ENCODE assay signal across 20 mouse cellular contexts in genomic region chr4:7228980-7229379, GRCm38 (mm10).
DNase-seq lines count a peak whose midpoint lies in the region; ATAC-seq and TF ChIP-seq lines count a peak whose summit lies in the region.
"Had no signal": no experiment of that assay in that cellular context is flagged by ENCODE, and none has a peak within 500 bp of the region (broad histone marks: within the 10 kb centered on the region; RNA-seq: fewer than 3 reads in every experiment).

No protein-coding gene starts in this region.

- H3K27ac ChIP-seq in hindbrain, postnatal 0 days, result no peak overlapping the region
- H3K27ac ChIP-seq in hindbrain, embryonic 14.5 days, result no peak overlapping the region
- no peak overlapping the region for H3K27ac ChIP-seq in forebrain, postnatal 0 days (ENCODE audit: low read depth, low read length)
- H3K27ac ChIP-seq: heart, embryonic 13.5 days; limb, embryonic 15.5 days had no signal

- no peak for ATAC-seq in hindbrain, postnatal 0 days
- no peak for ATAC-seq in hindbrain, embryonic 14.5 days (ENCODE audit: low FRiP score)
- ATAC-seq in forebrain, postnatal 0 days, result peak; percentile 91
- ATAC-seq: midbrain, embryonic 16.5 days had no signal

- DNase-seq in cerebellum, postnatal 14 days, result peak; percentile 24 to 40
- DNase-seq in cerebellum, adult 11 months, result no peak
- peak; percentile 31 for DNase-seq in hindbrain, postnatal 0 days (ENCODE audit: low spot score)
- DNase-seq in hindbrain, embryonic 14.5 days (ENCODE audit: low spot score), result no peak
- DNase-seq in retina, postnatal 1 day, result peak; percentile 50
- DNase-seq in retina, embryonic 14.5 days (ENCODE audit: low spot score), result no peak
- peak; percentile 76 for DNase-seq in forebrain, postnatal 0 days
- no peak for DNase-seq in kidney, postnatal 10 days
- DNase-seq: adrenal gland, postnatal 10 days; cerebellum, adult 8-10 months; heart, adult 11 months; heart, postnatal 36 days; kidney, adult 2 months; kidney, postnatal 25 days; lung, postnatal 14 days; thymus, postnatal 36 days had no signal

- H3K9ac ChIP-seq in hindbrain, postnatal 0 days (replicated peaks; ENCODE audit: low read length), result no peak overlapping the region
- H3K9ac ChIP-seq in hindbrain, embryonic 14.5 days, result no peak overlapping the region
- H3K9ac ChIP-seq in forebrain, postnatal 0 days, result no peak overlapping the region
- H3K9ac ChIP-seq: heart, embryonic 13.5 days; limb, embryonic 15.5 days had no signal

- WGBS in hindbrain, postnatal 0 days, result 45% methylated on average over 2 of the region's 2 CpGs
- 74% methylated on average over 2 of the region's 2 CpGs for WGBS in hindbrain, embryonic 14.5 days
- whole genome bisulfite sequencing in forebrain, postnatal 0 days, result 29% methylated on average over 2 of the region's 2 CpGs

- H3K36me3 ChIP-seq in hindbrain, postnatal 0 days (ENCODE audit: insufficient read depth, low read length), result no peaks in the 10 kb centered on the region
- no peaks in the 10 kb centered on the region for H3K36me3 ChIP-seq in hindbrain, embryonic 14.5 days (replicated peaks; ENCODE audit: control insufficient read depth, insufficient read depth)
- no peaks in the 10 kb centered on the region for H3K36me3 ChIP-seq in forebrain, postnatal 0 days (ENCODE audit: insufficient read depth)
- H3K36me3 ChIP-seq: heart, embryonic 13.5 days; limb, embryonic 15.5 days had no signal

- no peak for TF ChIP-seq CTCF in hindbrain, postnatal 0 days (IDR thresholded peaks at IDR 0.05; ENCODE audit: low read depth)
- no peak for TF ChIP-seq CTCF in forebrain, postnatal 0 days (IDR thresholded peaks at IDR 0.05; ENCODE audit: low read depth)

- H3K27me3 ChIP-seq in hindbrain, postnatal 0 days (ENCODE audit: insufficient read depth, low read length), result no peaks in the 10 kb centered on the region
- H3K27me3 ChIP-seq in hindbrain, embryonic 14.5 days (ENCODE audit: control insufficient read depth, insufficient read depth, low read length), result no peaks in the 10 kb centered on the region
- H3K27me3 ChIP-seq in forebrain, postnatal 0 days (ENCODE audit: insufficient read depth, low read length), result no peaks in the 10 kb centered on the region
- H3K27me3 ChIP-seq: heart, embryonic 13.5 days; limb, embryonic 15.5 days; megakaryocyte, embryonic 14.5 days had no signal

- H3K9me3 ChIP-seq in hindbrain, postnatal 0 days (ENCODE audit: low read length), result no peaks in the 10 kb centered on the region
- peaks cover 23% of the 10 kb centered on the region for H3K9me3 ChIP-seq in hindbrain, embryonic 14.5 days (ENCODE audit: control insufficient read depth, low read length)
- H3K9me3 ChIP-seq in forebrain, postnatal 0 days (ENCODE audit: low read length), result peaks cover 2% of the 10 kb centered on the region; the same call in 1 of the 2 replicates
- H3K9me3 ChIP-seq: heart, embryonic 13.5 days; limb, embryonic 15.5 days had no signal

- H3K4me1 ChIP-seq in hindbrain, postnatal 0 days (ENCODE audit: insufficient read depth, low read length), result no peaks in the 10 kb centered on the region
- H3K4me1 ChIP-seq in hindbrain, embryonic 14.5 days (replicated peaks; ENCODE audit: control insufficient read depth, insufficient read depth, low read length), result no peaks in the 10 kb centered on the region
- no peaks in the 10 kb centered on the region for H3K4me1 ChIP-seq in forebrain, postnatal 0 days (ENCODE audit: insufficient read depth)
- H3K4me1 ChIP-seq: heart, embryonic 13.5 days; limb, embryonic 15.5 days had no signal

- no peak overlapping the region for H3K4me2 ChIP-seq in hindbrain, postnatal 0 days (ENCODE audit: low read depth, low read length)
- no peak overlapping the region for H3K4me2 ChIP-seq in hindbrain, embryonic 14.5 days (replicated peaks)
- H3K4me2 ChIP-seq in forebrain, postnatal 0 days (ENCODE audit: low read depth), result no peak overlapping the region
- H3K4me2 ChIP-seq: heart, embryonic 13.5 days; limb, embryonic 15.5 days had no signal

- H3K4me3 ChIP-seq in hindbrain, postnatal 0 days (ENCODE audit: low read length), result no peak overlapping the region
- no peak overlapping the region for H3K4me3 ChIP-seq in hindbrain, embryonic 14.5 days (replicated peaks; ENCODE audit: low read length)
- no peak overlapping the region for H3K4me3 ChIP-seq in forebrain, postnatal 0 days (ENCODE audit: low read depth, low read length)
- H3K4me3 ChIP-seq: heart, embryonic 13.5 days; limb, embryonic 15.5 days; megakaryocyte, embryonic 14.5 days had no signal

Comparison
In these comparisons a context has a peak if more than half of its experiments do, and no peak if none do; other contexts are left out.
1. DNase-seq: peak in cerebellum, postnatal 14 days (2 of 2), hindbrain, postnatal 0 days (single experiment), retina, postnatal 1 day (single experiment) and forebrain, postnatal 0 days (single experiment); none in cerebellum, adult 11 months (single experiment), hindbrain, embryonic 14.5 days (single experiment), retina, embryonic 14.5 days (single experiment) and kidney, postnatal 10 days (single experiment).